ENCODE assay signal across 8 mouse cellular contexts in genomic region chr4:108619587-108620341, GRCm38 (mm10). TPM values are rescaled to one million over a fixed set of nuclear protein-coding genes. Genes with fewer than 3 reads are reported as not detected.
DNase-seq lines count a peak whose midpoint lies in the region; ATAC-seq lines count a peak whose summit lies in the region.

Cc2d1b (plus strand) TSS chr4:108619940.

- H3K9ac ChIP-seq in hindbrain, embryonic 12.5 days = peak within 1 kb of the TSS; percentile 95

- no peaks in the 10 kb centered on the region for H3K9me3 ChIP-seq in hindbrain, embryonic 12.5 days (replicated peaks)

- peaks cover 9% of the 10 kb centered on the region for H3K36me3 ChIP-seq in hindbrain, embryonic 12.5 days

- under 1% methylated on average over 66 of the region's 86 CpGs for WGBS in hindbrain, embryonic 12.5 days

- H3K4me2 ChIP-seq in hindbrain, embryonic 12.5 days (replicated peaks) = peak within 1 kb of the TSS; percentile 80

- peak within 1 kb of the TSS; percentile 82 for H3K4me3 ChIP-seq in hindbrain, embryonic 12.5 days

- DNase-seq in NIH3T3 (ENCODE audit: low read depth) = peak; percentile 98
- DNase-seq in cerebellum, postnatal 10 days = peak; percentile 95 to 96
- peak; percentile 89 to 90 for DNase-seq in frontal cortex, postnatal 10 days (ENCODE audit: low spot score in 2 of 2)
- peak; percentile 76 to 88 for DNase-seq in layer of hippocampus, postnatal 25 days (ENCODE audit: extremely low spot score in 1 of 2, low spot score in 1 of 2)
- peak; percentile 94 for DNase-seq in lung, postnatal 25 days (ENCODE audit: low spot score)
- DNase-seq in retina, embryonic 14.5 days (ENCODE audit: low spot score) = peak; percentile 85
- peak; percentile 94 for DNase-seq in thymus, postnatal 4 days

- H3K4me1 ChIP-seq in hindbrain, embryonic 12.5 days = peaks cover 16% of the 10 kb centered on the region

- no peaks in the 10 kb centered on the region for H3K27me3 ChIP-seq in hindbrain, embryonic 12.5 days

- peak within 1 kb of the TSS; percentile 86 for H3K27ac ChIP-seq in hindbrain, embryonic 12.5 days

- peak; percentile 93 for ATAC-seq in hindbrain, embryonic 12.5 days (ENCODE audit: low FRiP score)

RNA-seq across cellular contexts. Expression of gene Cc2d1b, which starts in this region (rescaled TPM):
- 24.7 and 29.7 TPM in 2 replicates for polyA plus RNA-seq in hindbrain, embryonic 12.5 days (2016; fragmentation: Nextera tagmentation; extraction: Ambion mirVana)
- 10 to 100 TPM; 24.2 to 35.8 TPM for total RNA-seq in layer of hippocampus, postnatal 25 days (2021)

Comparison
In these comparisons a context has a peak if more than half of its experiments do, and no peak if none do; other contexts are left out.
1. Peak in every context shown above with its lines: DNase-seq, ATAC-seq, H3K4me3 ChIP-seq and H3K27ac ChIP-seq.